Mouse (Mus musculus) heart, postnatal 0 days (tissue): ENCODE data around the gene Camk2d. TPM values are rescaled to one million over a fixed set of nuclear protein-coding genes. Genes with fewer than 3 reads are reported as not detected.

Experiments used
- ATAC-seq: fragments of 200-750 bp; cut with Nextera tagmentation; 2 replicates; pipeline ENCODE4 v1.8.0; 2017; ENCODE audit warnings: low read depth, moderate number of reproducible peaks, moderate library complexity; ENCODE audit not compliant: insufficient read depth
- DNase-seq: peaks from one replicate; pipeline ENCODE4 v3.0.0-alpha.2; 2016; ENCODE audit warnings: low spot score
- H3K27ac ChIP-seq: fragments of 300-500 bp; sonication (generic); 2 replicates; pipeline ENCODE4 v1.5.1; 2014; ENCODE audit warnings: low read depth, mild to moderate bottlenecking
- H3K27me3 ChIP-seq: fragments of 300-500 bp; sonication (generic); 2 replicates; pipeline ENCODE4 v1.6.1; 2014; ENCODE audit warnings: low read length, mixed read lengths; ENCODE audit not compliant: control insufficient read depth, insufficient read depth
- H3K36me3 ChIP-seq: fragments of 300-500 bp; sonication (generic); replicated peaks from 2 replicates; pipeline ENCODE4 v1.6.1; 2014; ENCODE audit warnings: low read length, mixed read lengths; ENCODE audit not compliant: control insufficient read depth, insufficient read depth
- H3K4me1 ChIP-seq: fragments of 300-500 bp; sonication (generic); 2 replicates; pipeline ENCODE4 v1.6.1; 2014; ENCODE audit warnings: antibody characterized with exemption; ENCODE audit not compliant: control insufficient read depth, insufficient read depth
- H3K4me2 ChIP-seq: fragments of 300-500 bp; sonication (generic); 2 replicates; pipeline ENCODE4 v1.6.1; 2014; ENCODE audit warnings: low read depth, mild to moderate bottlenecking, low read length, moderate library complexity
- H3K4me3 ChIP-seq: fragments of 300-500 bp; sonication (generic); 2 replicates; pipeline ENCODE4 v1.5.1; 2014; ENCODE audit warnings: low read depth, low read length
- H3K9ac ChIP-seq: fragments of 300-500 bp; sonication (generic); replicated peaks from 2 replicates; pipeline ENCODE4 v1.6.1; 2014; ENCODE audit warnings: low read depth, low read length, mixed read lengths
- H3K9me3 ChIP-seq: fragments of 300-500 bp; sonication (generic); replicated peaks from 2 replicates; pipeline ENCODE4 v1.6.1; 2016; ENCODE audit warnings: low read length; ENCODE audit not compliant: control insufficient read depth
- CTCF ChIP-seq: IDR thresholded peaks from 2 replicates; pipeline ENCODE4 v1.5.1; 2016; ENCODE audit warnings: antibody characterized with exemption, control low read depth, low read depth
- EP300 ChIP-seq: IDR thresholded peaks from 2 replicates; pipeline ENCODE4 v1.6.1; 2016; ENCODE audit warnings: antibody characterized with exemption, low read depth
- WGBS: fragments of 180-500 bp; shearing (Covaris S2); extraction: QIAGEN DNeasy Blood & Tissue Kit; methylation state at CpG from one replicate; pipeline ENCODE4 v1.1.7; 2014; 5-methylcytosine and 5-hydroxymethylcytosine counted together
- polyA plus RNA-seq: library from polyadenylated mRNA; unstranded; fragments of >200 nt; fragmentation: Nextera tagmentation; extraction: Ambion mirVana; gene quantifications from 2 replicates; pipeline ENCODE4 v1.2.1, GENCODE M21; 2015
- total RNA-seq: library from RNA; depleted of rRNA; stranded (reverse); fragments of >200 nt; gene quantifications from 2 replicates; pipeline ENCODE4 v1.2.3, GENCODE M21; 2014; ENCODE audit warnings: low replicate concordance

Camk2d gene
- total and polyA plus RNA-seq, 2 experiments from 2014 or later: 109 to 191 TPM

DNA sequence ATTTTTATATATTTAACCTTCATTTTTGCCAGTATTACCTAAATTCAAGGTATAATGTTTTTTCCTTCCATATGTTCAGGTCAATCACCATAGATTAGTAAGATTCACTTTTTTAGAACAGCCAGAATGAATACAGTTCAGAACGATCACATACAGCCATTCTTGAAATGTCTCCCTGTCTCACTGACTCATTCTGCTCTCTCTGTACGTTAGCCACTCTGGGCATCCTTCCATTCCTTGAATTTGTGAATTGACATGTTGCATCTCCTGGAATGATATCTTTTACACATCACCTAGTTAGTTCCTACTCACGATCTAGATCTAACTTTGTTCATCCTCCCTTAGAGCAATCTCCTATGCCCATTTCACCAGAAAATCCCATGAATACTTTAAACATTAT lies 10.0 kb upstream of the Camk2d start:
- Histone ChIP-seq H3K36me3 (no peaks in the 10 kb centered on the region), H3K4me2 (no peak overlapping the region), H3K4me1 (no peaks in the 10 kb centered on the region), H3K9me3 (no peaks in the 10 kb centered on the region), H3K27me3 (no peaks in the 10 kb centered on the region), H3K9ac (no peak overlapping the region), H3K27ac (no peak overlapping the region), H3K4me3 (no peak overlapping the region)
- DNase-seq (no peak), ATAC-seq (no peak)
- WGBS: 69% methylated on average over 3 of the region's 3 CpGs
- TF ChIP-seq EP300: no peak
- TF ChIP-seq CTCF: no peak

DNA sequence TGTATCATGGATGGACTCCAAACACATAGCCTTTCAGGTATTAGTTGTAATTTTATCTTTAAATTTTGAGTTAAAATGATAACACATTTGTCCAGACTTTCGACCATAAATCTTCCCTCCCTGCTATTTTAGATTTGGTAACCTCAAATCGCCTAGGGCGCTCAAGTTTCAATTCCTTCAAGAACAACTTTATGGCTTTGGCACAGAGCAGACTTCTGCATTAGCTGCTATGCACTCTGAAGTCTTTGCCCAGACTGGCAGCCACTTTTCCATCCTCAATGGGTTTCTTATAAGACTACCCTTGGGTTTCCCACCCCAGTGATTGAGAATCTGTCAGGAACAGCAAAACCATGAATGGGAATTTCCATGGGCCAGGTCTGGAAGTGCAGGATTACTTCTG lies 8.6 kb upstream of the Camk2d start:
- no peaks in the 10 kb centered on the region for H3K36me3 ChIP-seq
- no peak overlapping the region for H3K4me3 ChIP-seq
- H3K4me1 ChIP-seq: no peaks in the 10 kb centered on the region
- 76% methylated on average over 3 of the region's 3 CpGs for WGBS
- H3K27ac ChIP-seq: no peak overlapping the region
- no peaks in the 10 kb centered on the region for H3K9me3 ChIP-seq
- TF ChIP-seq EP300 (no peak), CTCF (no peak)
- DNase-seq (no peak), ATAC-seq (no peak)
- H3K27me3 ChIP-seq: no peaks in the 10 kb centered on the region
- no peak overlapping the region for H3K9ac ChIP-seq
- no peak overlapping the region for H3K4me2 ChIP-seq

DNA sequence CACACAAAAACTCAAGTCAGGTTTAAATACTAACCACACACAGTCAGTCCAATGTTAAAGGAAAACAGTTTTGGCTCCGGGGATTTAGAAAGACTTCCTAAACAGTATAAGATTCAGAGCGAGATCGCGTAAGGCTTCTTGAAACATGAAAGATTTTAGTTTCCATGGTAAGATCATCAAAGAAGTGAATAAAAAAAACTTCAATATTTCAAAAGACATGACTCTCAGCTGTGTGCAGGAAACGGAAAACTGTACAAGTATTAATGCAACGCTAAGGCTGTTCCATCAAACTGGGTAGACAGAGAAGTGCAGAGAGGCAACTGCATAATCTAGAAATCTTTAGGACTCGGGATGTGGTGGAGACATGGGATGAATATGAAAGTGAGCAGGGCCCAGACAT lies 6.5 kb upstream of the Camk2d start:
- ATAC-seq (no peak), DNase-seq (no peak)
- no peak for TF ChIP-seq EP300
- TF ChIP-seq CTCF: no peak
- Histone ChIP-seq H3K27ac (no peak overlapping the region), H3K9me3 (no peaks in the 10 kb centered on the region), H3K27me3 (no peaks in the 10 kb centered on the region), H3K36me3 (no peaks in the 10 kb centered on the region), H3K4me3 (no peak overlapping the region), H3K4me1 (no peaks in the 10 kb centered on the region), H3K4me2 (no peak overlapping the region), H3K9ac (no peak overlapping the region)
- WGBS: 89% methylated on average over 7 of the region's 7 CpGs

DNA sequence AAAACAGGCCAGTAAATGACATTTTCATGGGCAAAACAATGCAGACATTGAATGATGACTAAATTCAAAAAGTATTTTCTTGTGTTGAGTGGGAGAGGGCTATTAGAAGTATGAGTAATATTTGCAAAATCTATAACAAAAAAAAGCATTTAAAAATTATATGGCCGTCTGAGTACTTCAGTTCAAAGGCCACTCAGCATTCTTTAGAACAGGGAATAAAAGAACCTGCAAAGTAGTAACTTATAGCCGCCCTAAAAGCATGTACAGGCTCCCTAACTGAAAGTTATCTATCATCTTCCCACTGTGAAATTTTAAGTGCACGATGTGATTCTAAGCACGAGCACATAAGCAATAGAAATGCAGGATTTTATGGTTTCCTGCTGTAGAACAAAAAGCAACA lies 646 bp upstream of the Camk2d start:
- 56% methylated on average over 4 of the region's 4 CpGs for WGBS
- no peak overlapping the region for H3K9ac ChIP-seq
- no peak overlapping the region for H3K4me3 ChIP-seq

DNA sequence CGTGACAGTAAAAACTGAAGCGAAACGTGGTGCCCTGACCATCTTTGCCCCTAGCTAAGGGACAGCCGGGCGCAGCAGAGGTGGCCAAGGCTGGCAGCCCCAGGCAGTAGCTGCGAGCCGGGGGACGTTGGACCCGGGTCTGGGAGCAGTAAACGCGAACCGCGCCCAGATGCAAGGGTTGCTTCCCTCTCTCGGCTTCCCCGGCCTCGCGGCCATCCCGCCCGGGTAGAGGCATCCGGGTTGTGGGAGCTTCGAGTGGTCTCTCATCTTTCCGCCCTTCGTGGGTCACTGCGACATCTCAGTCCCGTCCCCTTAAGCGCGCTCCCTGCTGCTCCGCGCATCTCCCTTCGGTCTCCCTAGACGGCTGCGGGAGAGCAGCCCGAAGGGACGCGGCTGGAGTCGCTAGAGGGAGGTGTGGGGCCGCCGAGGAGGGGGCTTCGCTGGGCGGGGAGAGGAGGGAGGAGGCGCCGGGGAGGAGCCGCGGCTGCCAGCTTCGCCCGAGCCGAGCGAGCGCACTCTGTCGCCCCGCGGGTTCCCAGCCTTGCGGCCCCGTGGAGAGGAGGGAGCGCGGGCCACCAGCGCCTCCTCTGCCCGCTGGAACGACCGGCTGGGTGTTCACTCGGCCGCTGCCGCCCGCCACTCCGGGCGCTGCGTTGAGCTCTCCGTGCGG lies 524 bp downstream of the Camk2d start:
- WGBS: 0% methylated on average over 39 of the region's 69 CpGs
- Histone ChIP-seq H3K4me2 (peak overlapping the region; percentile 80), H3K4me3 (peak overlapping the region; percentile 84), H3K27me3 (no peaks in the 10 kb centered on the region), H3K4me1 (peaks cover 15% of the 10 kb centered on the region; the same call in 1 of the 2 replicates), H3K9me3 (no peaks in the 10 kb centered on the region; the same call in 1 of the 2 replicates), H3K27ac (peak overlapping the region; percentile 98), H3K9ac (peak overlapping the region; percentile 94), H3K36me3 (peaks cover 9% of the 10 kb centered on the region)
- peak; percentile 79 for TF ChIP-seq CTCF
- no peak for TF ChIP-seq EP300
- ATAC-seq: peak; percentile 91
- peak; percentile 86 for DNase-seq

More for the DNA sequence above, 646 bp upstream of the Camk2d start:
- peak overlapping the region; percentile 80 for H3K4me2 ChIP-seq
- H3K27me3 ChIP-seq: no peaks in the 10 kb centered on the region
- TF ChIP-seq CTCF: no peak
- no peak for TF ChIP-seq EP300
- no peaks in the 10 kb centered on the region for H3K9me3 ChIP-seq
- H3K27ac ChIP-seq: peak overlapping the region; percentile 98
- peaks cover 10% of the 10 kb centered on the region; the same call in 1 of the 2 replicates for H3K4me1 ChIP-seq
- H3K36me3 ChIP-seq: no peaks in the 10 kb centered on the region
- DNase-seq (no peak), ATAC-seq (no peak)

DNA sequence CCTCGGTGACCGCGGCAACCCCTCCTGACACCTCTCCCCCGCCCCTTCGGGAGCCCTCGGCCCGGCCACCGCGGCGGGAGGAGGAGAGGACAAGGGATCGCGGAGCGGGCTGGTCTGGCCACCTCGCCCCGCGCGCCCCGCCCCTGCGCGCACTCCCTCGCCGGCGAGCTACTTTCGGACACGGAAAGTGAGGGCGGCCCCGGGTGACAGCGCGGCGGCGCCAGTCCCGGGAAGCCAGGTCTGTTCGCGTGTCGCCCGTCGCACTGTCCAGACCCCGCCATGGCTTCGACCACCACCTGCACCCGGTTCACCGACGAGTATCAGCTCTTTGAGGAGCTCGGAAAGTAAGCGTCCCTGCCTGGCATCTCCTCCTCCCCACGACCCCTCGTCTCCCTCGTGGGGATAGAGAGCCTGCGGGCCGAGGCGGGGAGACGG lies 1.1 kb downstream of the Camk2d start:
- Histone ChIP-seq H3K27me3 (no peaks in the 10 kb centered on the region), H3K9ac (peak overlapping the region; percentile 94), H3K4me2 (peak overlapping the region; percentile 80), H3K4me1 (peaks cover 15% of the 10 kb centered on the region; the same call in 1 of the 2 replicates), H3K27ac (peak overlapping the region; percentile 98), H3K4me3 (peak overlapping the region; percentile 84), H3K36me3 (peaks cover 13% of the 10 kb centered on the region), H3K9me3 (no peaks in the 10 kb centered on the region; the same call in 1 of the 2 replicates)
- TF ChIP-seq EP300 (no peak), CTCF (0 out of 2 replicates have a peak, but pooled peaks have one; percentile 6)
- peak; percentile 77 for DNase-seq
- WGBS: 0% methylated on average over 33 of the region's 51 CpGs
- peak; percentile 78 for ATAC-seq
